Mouse (Mus musculus) limb, embryonic 11.5 days (tissue): Measurements from ENCODE around the gene Commd7. TPM values are rescaled to one million over a fixed set of nuclear protein-coding genes. Genes with fewer than 3 reads are reported as not detected.
A peak's percentile ranks its signal among the peaks of the same experiment; 100 is the strongest.

Experiments
- ATAC-seq: fragments of 200-750 bp; cut with Nextera tagmentation; 2 replicates; pipeline ENCODE4 v1.8.0; 2017; ENCODE audit warnings: low read depth; ENCODE audit not compliant: insufficient number of reproducible peaks, low FRiP score, low TSS enrichment
- DNase-seq: peaks from one replicate; pipeline ENCODE4 v3.0.0-alpha.2; 2015; ENCODE audit warnings: low spot score
- H3K27ac ChIP-seq: fragments of 300-500 bp; sonication (generic); replicated peaks from 2 replicates; pipeline ENCODE4 v1.5.1; 2014; ENCODE audit warnings: low read depth, mild to moderate bottlenecking, low read length
- H3K27me3 ChIP-seq: fragments of 300-500 bp; sonication (generic); 2 replicates; pipeline ENCODE4 v1.6.1; 2014; ENCODE audit warnings: mild to moderate bottlenecking, low read length, mixed read lengths; ENCODE audit not compliant: control insufficient read depth, insufficient read depth
- H3K36me3 ChIP-seq: fragments of 300-500 bp; sonication (generic); 2 replicates; pipeline ENCODE4 v1.6.1; 2014; ENCODE audit warnings: mild to moderate bottlenecking, low read length, moderate library complexity, mixed read lengths; ENCODE audit not compliant: control insufficient read depth, insufficient read depth
- H3K4me1 ChIP-seq: fragments of 300-500 bp; sonication (generic); 2 replicates; pipeline ENCODE4 v1.6.1; 2014; ENCODE audit warnings: low read length, mixed read lengths; ENCODE audit not compliant: control insufficient read depth, insufficient read depth
- H3K4me2 ChIP-seq: fragments of 300-500 bp; sonication (generic); 2 replicates; pipeline ENCODE4 v1.6.1; 2014; ENCODE audit warnings: low read depth, mild to moderate bottlenecking, moderate library complexity; ENCODE audit not compliant: severe bottlenecking
- H3K4me3 ChIP-seq: fragments of 300-500 bp; sonication (generic); 2 replicates; pipeline ENCODE4 v1.5.1; 2014; ENCODE audit warnings: low read depth, low read length
- H3K9ac ChIP-seq: fragments of 300-500 bp; sonication (generic); 2 replicates; pipeline ENCODE4 v1.6.1; 2014; ENCODE audit warnings: mild to moderate bottlenecking, low read length
- H3K9me3 ChIP-seq: fragments of 300-500 bp; sonication (generic); 2 replicates; pipeline ENCODE4 v1.6.1; 2016; ENCODE audit warnings: low read length; ENCODE audit not compliant: control insufficient read depth
- WGBS: fragments of 180-500 bp; shearing (Covaris S2); extraction: QIAGEN DNeasy Blood & Tissue Kit; methylation state at CpG from one replicate; pipeline ENCODE4 v1.1.7; 2014; 5-methylcytosine and 5-hydroxymethylcytosine counted together
- polyA plus RNA-seq: library from polyadenylated mRNA; unstranded; fragments of >200 nt; fragmentation: Nextera tagmentation; extraction: Ambion mirVana; gene quantifications from 2 replicates; pipeline ENCODE4 v1.2.1, GENCODE M21; 2014

The Commd7 gene
- polyA plus RNA-seq, 1 experiment from 2014 or later = 63.7 TPM

- no peak overlapping the region for H3K27ac ChIP-seq
- no peak overlapping the region for H3K9ac ChIP-seq
- peak overlapping the region; percentile 29; the same call in 1 of the 2 replicates for H3K4me2 ChIP-seq
- WGBS = 14% methylated on average over 15 of the region's 15 CpGs
- H3K4me1 ChIP-seq = peaks cover 4% of the 10 kb centered on the region
- H3K9me3 ChIP-seq = no peaks in the 10 kb centered on the region
- H3K27me3 ChIP-seq = no peaks in the 10 kb centered on the region
- peak; percentile 24; the same call in 1 of the 2 replicates for ATAC-seq
- peak; percentile 94 for DNase-seq
- H3K4me3 ChIP-seq = no peak overlapping the region
- H3K36me3 ChIP-seq = no peaks in the 10 kb centered on the region
Observed at GRCm38 (mm10) chr2:153586515-153587174, 45.9 kb downstream of the Commd7 start.

- DNase-seq (no peak), ATAC-seq (no peak)
- H3K27ac ChIP-seq = no peak overlapping the region
- no peak overlapping the region for H3K4me3 ChIP-seq
- H3K9ac ChIP-seq = no peak overlapping the region
- no peak overlapping the region for H3K4me2 ChIP-seq
- WGBS = 73% methylated on average over 6 of the region's 6 CpGs
- no peaks in the 10 kb centered on the region for H3K36me3 ChIP-seq
- H3K9me3 ChIP-seq = no peaks in the 10 kb centered on the region
- no peaks in the 10 kb centered on the region for H3K27me3 ChIP-seq
- H3K4me1 ChIP-seq = peaks cover 4% of the 10 kb centered on the region
Observed at GRCm38 (mm10) chr2:153585981-153586380, 46.6 kb downstream of the Commd7 start.

GRCm38 (mm10) chr2:153584396-153584795 is 48.2 kb downstream of the Commd7 start:
- Histone ChIP-seq H3K27ac (no peak overlapping the region), H3K4me1 (peaks cover 4% of the 10 kb centered on the region)
- no peak for DNase-seq

GRCm38 (mm10) chr2:153583641-153584049 is 48.9 kb downstream of the Commd7 start:
- no peak overlapping the region for H3K27ac ChIP-seq
- ATAC-seq (no peak), DNase-seq (no peak)
- WGBS = 39% methylated on average over 14 of the region's 14 CpGs
- H3K4me1 ChIP-seq = peaks cover 4% of the 10 kb centered on the region
- no peak overlapping the region for H3K4me3 ChIP-seq
- H3K27me3 ChIP-seq = no peaks in the 10 kb centered on the region
- H3K9ac ChIP-seq = peak overlapping the region; percentile 19; the same call in 1 of the 2 replicates
- no peak overlapping the region for H3K4me2 ChIP-seq
- no peaks in the 10 kb centered on the region for H3K36me3 ChIP-seq
- H3K9me3 ChIP-seq = no peaks in the 10 kb centered on the region

More at GRCm38 (mm10) chr2:153584396-153584795, 48.2 kb downstream of the Commd7 start:
- Histone ChIP-seq H3K27me3 (no peaks in the 10 kb centered on the region), H3K4me2 (no peak overlapping the region), H3K36me3 (no peaks in the 10 kb centered on the region), H3K4me3 (no peak overlapping the region), H3K9me3 (no peaks in the 10 kb centered on the region), H3K9ac (no peak overlapping the region)
- no peak for ATAC-seq
- 76% methylated on average over 4 of the region's 4 CpGs for WGBS

GRCm38 (mm10) chr2:153582876-153583585 is 49.5 kb downstream of the Commd7 start:
- H3K9ac ChIP-seq = no peak overlapping the region
- H3K4me3 ChIP-seq = no peak overlapping the region
- ATAC-seq (no peak), DNase-seq (no peak)
- no peaks in the 10 kb centered on the region for H3K36me3 ChIP-seq
- no peak overlapping the region for H3K27ac ChIP-seq
- H3K4me1 ChIP-seq = peaks cover 4% of the 10 kb centered on the region
- no peak overlapping the region for H3K4me2 ChIP-seq
- no peaks in the 10 kb centered on the region for H3K9me3 ChIP-seq
- 54% methylated on average over 15 of the region's 15 CpGs for WGBS
- no peaks in the 10 kb centered on the region for H3K27me3 ChIP-seq

- Histone ChIP-seq H3K27ac (no peak overlapping the region), H3K9me3 (no peaks in the 10 kb centered on the region), H3K4me1 (peaks cover 4% of the 10 kb centered on the region), H3K27me3 (no peaks in the 10 kb centered on the region), H3K9ac (no peak overlapping the region), H3K4me3 (no peak overlapping the region), H3K4me2 (no peak overlapping the region), H3K36me3 (no peaks in the 10 kb centered on the region)
- 86% methylated on average over 7 of the region's 7 CpGs for WGBS
- DNase-seq = no peak
- no peak for ATAC-seq
Observed at GRCm38 (mm10) chr2:153581416-153581815, 51.2 kb downstream of the Commd7 start.

GRCm38 (mm10) chr2:153580458-153580985 is 52.1 kb downstream of the Commd7 start:
- 74% methylated on average over 4 of the region's 4 CpGs for WGBS
- H3K27me3 ChIP-seq = no peaks in the 10 kb centered on the region
- no peak for ATAC-seq

GRCm38 (mm10) chr2:153580042-153580441 is 52.5 kb downstream of the Commd7 start:
- no peak overlapping the region for H3K4me2 ChIP-seq
- no peak overlapping the region for H3K4me3 ChIP-seq
- H3K4me1 ChIP-seq = peaks cover 7% of the 10 kb centered on the region
- no peaks in the 10 kb centered on the region for H3K9me3 ChIP-seq
- no peaks in the 10 kb centered on the region for H3K36me3 ChIP-seq
- ATAC-seq (no peak), DNase-seq (no peak)
- WGBS = 94% methylated on average over 3 of the region's 3 CpGs
- no peak overlapping the region for H3K9ac ChIP-seq
- H3K27ac ChIP-seq = no peak overlapping the region
- no peaks in the 10 kb centered on the region for H3K27me3 ChIP-seq

More at GRCm38 (mm10) chr2:153580458-153580985, 52.1 kb downstream of the Commd7 start:
- DNase-seq = no peak
- Histone ChIP-seq H3K9me3 (no peaks in the 10 kb centered on the region), H3K9ac (no peak overlapping the region), H3K4me2 (no peak overlapping the region), H3K4me1 (peaks cover 4% of the 10 kb centered on the region), H3K36me3 (no peaks in the 10 kb centered on the region), H3K4me3 (no peak overlapping the region), H3K27ac (no peak overlapping the region)
